ENCODE assay signal across 7 mouse cellular contexts in the genomic region with DNA sequence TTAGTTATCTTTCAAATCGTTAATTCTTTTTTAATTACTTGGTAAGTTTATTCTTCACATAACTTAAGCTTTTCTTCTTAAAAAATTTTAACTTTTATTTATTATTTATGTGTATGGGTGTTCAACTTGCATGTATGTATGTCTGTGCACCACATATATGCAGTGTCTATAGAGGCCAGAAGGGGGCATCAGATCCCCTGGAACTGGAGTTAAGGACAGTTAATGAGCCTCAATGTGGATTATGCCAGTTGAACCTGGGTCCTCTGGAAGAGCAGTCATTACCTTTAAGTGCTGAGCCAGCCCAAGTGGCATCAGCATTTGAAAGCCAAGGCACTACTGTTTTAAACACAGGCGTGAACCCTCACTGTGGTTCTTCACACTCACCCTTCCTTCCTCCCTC.
DNase-seq lines count a peak whose midpoint lies in the region; ATAC-seq lines count a peak whose summit lies in the region.

No protein-coding gene starts in this region.

- no peaks in the 10 kb centered on the region for H3K9me3 ChIP-seq in midbrain, embryonic 16.5 days (replicated peaks; ENCODE audit: control insufficient read depth, low read length, poor library complexity, severe bottlenecking)

- H3K27ac ChIP-seq in midbrain, embryonic 16.5 days (ENCODE audit: low read length), result no peak overlapping the region

- no peaks in the 10 kb centered on the region for H3K36me3 ChIP-seq in midbrain, embryonic 16.5 days (ENCODE audit: control insufficient read depth, insufficient read depth, low read length)

- peak; percentile 5 for DNase-seq in thymus, postnatal 14 days
- DNase-seq in thymus, adult 18-20 months, result no peak
- peak; percentile 10 for DNase-seq in c-Kit-positive CD71-negative TER-119-negative erythroid progenitor cells, embryonic 14.5 days (ENCODE audit: low read depth)
- DNase-seq in kidney, postnatal 36 days, result peak; percentile 23 to 47
- DNase-seq in gastrocnemius, postnatal 10 days, result no peak

- no peak overlapping the region for H3K9ac ChIP-seq in midbrain, embryonic 16.5 days (ENCODE audit: low read depth, low read length)

- H3K27me3 ChIP-seq in midbrain, embryonic 16.5 days (ENCODE audit: control insufficient read depth, insufficient read depth, low read depth, low read length), result no peaks in the 10 kb centered on the region

- no peak overlapping the region for H3K4me3 ChIP-seq in midbrain, embryonic 16.5 days (ENCODE audit: low read depth, low read length)

- WGBS in midbrain, embryonic 16.5 days, result 6% methylated on average over 2 of the region's 2 CpGs

- no peaks in the 10 kb centered on the region for H3K4me1 ChIP-seq in midbrain, embryonic 16.5 days (ENCODE audit: control insufficient read depth, insufficient read depth, low read length)

- peak; percentile 62 for ATAC-seq in frontal cortex, adult (ENCODE audit: low TSS enrichment)
- ATAC-seq in midbrain, embryonic 16.5 days, result peak; percentile 56; the same call in 1 of the 2 replicates

- H3K4me2 ChIP-seq in midbrain, embryonic 16.5 days (ENCODE audit: low read length), result no peak overlapping the region

Comparison
In these comparisons a context has a peak if more than half of its experiments do, and no peak if none do; other contexts are left out.
1. DNase-seq: peak in thymus, postnatal 14 days (single experiment), c-Kit-positive CD71-negative TER-119-negative erythroid progenitor cells, embryonic 14.5 days (single experiment) and kidney, postnatal 36 days (2 of 2); none in thymus, adult 18-20 months (0 of 2) and gastrocnemius, postnatal 10 days (single experiment).